ENCODE assay signal across 13 mouse cellular contexts in genomic region chr3:37936251-37936931, GRCm38 (mm10).
A peak's percentile ranks its signal among the peaks of the same experiment; 100 is the strongest.
DNase-seq lines count a peak whose midpoint lies in the region; ATAC-seq and TF ChIP-seq lines count a peak whose summit lies in the region.
"Had no signal": no experiment of that assay in that cellular context is flagged by ENCODE, and none has a peak within 500 bp of the region (broad histone marks: within the 10 kb centered on the region; RNA-seq: fewer than 3 reads in every experiment).

No protein-coding gene starts in this region.

- no peak overlapping the region for H3K9ac ChIP-seq in liver, adult 2 months (ENCODE audit: low read depth, low read length)
- H3K9ac ChIP-seq in embryonic facial prominence, embryonic 14.5 days (ENCODE audit: low read depth, low read length): peak overlapping the region; percentile 16; the same call in 1 of the 2 replicates
- no peak overlapping the region for H3K9ac ChIP-seq in kidney, embryonic 14.5 days (ENCODE audit: low read depth, low read length)
- H3K9ac ChIP-seq in neural tube, embryonic 14.5 days (replicated peaks; ENCODE audit: low read depth, low read length): no peak overlapping the region
- H3K9ac ChIP-seq: heart, embryonic 12.5 days had no signal

- no peak for TF ChIP-seq CTCF in liver, adult 2 months (IDR thresholded peaks at IDR 0.05; ENCODE audit: low read depth, low read length)

- 64% methylated on average over 12 of the region's 12 CpGs for WGBS in liver, adult 2 months
- whole genome bisulfite sequencing in embryonic facial prominence, embryonic 14.5 days: 50% methylated on average over 12 of the region's 12 CpGs
- WGBS in kidney, embryonic 14.5 days: 8% methylated on average over 12 of the region's 12 CpGs
- 42% methylated on average over 12 of the region's 12 CpGs for WGBS in neural tube, embryonic 14.5 days

- peak; percentile 14 for DNase-seq in liver, adult 2 months (ENCODE audit: extremely low read depth, low read depth, low spot score)
- DNase-seq in liver: no peak
- no peak for DNase-seq in embryonic facial prominence, embryonic 14.5 days (ENCODE audit: low spot score)
- DNase-seq in adrenal gland, adult 2 months: no peak
- no peak for DNase-seq in spleen, adult 18-20 months
- DNase-seq in adrenal gland, postnatal 4 days (ENCODE audit: low spot score in 2 of 2): no peak
- DNase-seq: cerebellum, adult 9-11 months; right cerebral cortex, postnatal 25 days; thymus, postnatal 14 days had no signal

- H3K27ac ChIP-seq in liver, adult 2 months (replicated peaks; ENCODE audit: insufficient read depth, low read depth, low read length): 0 out of 2 replicates have a peak overlapping the region, but pooled peaks have one; percentile 16
- H3K27ac ChIP-seq in embryonic facial prominence, embryonic 14.5 days (replicated peaks; ENCODE audit: low read depth, low read length): peak overlapping the region; percentile 45
- peak overlapping the region; percentile 91 for H3K27ac ChIP-seq in kidney, embryonic 14.5 days (ENCODE audit: low read depth, low read length)
- no peak overlapping the region for H3K27ac ChIP-seq in neural tube, embryonic 14.5 days (ENCODE audit: low read depth, low read length)
- H3K27ac ChIP-seq: macrophage had no signal

- no peaks in the 10 kb centered on the region for H3K9me3 ChIP-seq in embryonic facial prominence, embryonic 14.5 days (ENCODE audit: control insufficient read depth, low read length)
- no peaks in the 10 kb centered on the region for H3K9me3 ChIP-seq in kidney, embryonic 14.5 days (ENCODE audit: control insufficient read depth, low read length)
- no peaks in the 10 kb centered on the region for H3K9me3 ChIP-seq in neural tube, embryonic 14.5 days (ENCODE audit: control insufficient read depth, low read length)
- H3K9me3 ChIP-seq: heart, embryonic 12.5 days had no signal

- no peak for TF ChIP-seq POLR2A in liver, adult 2 months (IDR thresholded peaks at IDR 0.05; ENCODE audit: extremely low read depth, insufficient read depth, low read length)

- no peaks in the 10 kb centered on the region for H3K27me3 ChIP-seq in liver, adult 2 months (ENCODE audit: control insufficient read depth, insufficient read depth, low read length)
- no peaks in the 10 kb centered on the region for H3K27me3 ChIP-seq in embryonic facial prominence, embryonic 14.5 days (replicated peaks; ENCODE audit: control insufficient read depth, insufficient read depth, low read length)
- no peaks in the 10 kb centered on the region for H3K27me3 ChIP-seq in kidney, embryonic 14.5 days (ENCODE audit: control insufficient read depth, insufficient read depth, low read length)
- H3K27me3 ChIP-seq in neural tube, embryonic 14.5 days (ENCODE audit: control insufficient read depth, insufficient read depth, low read length): no peaks in the 10 kb centered on the region
- H3K27me3 ChIP-seq: heart, embryonic 12.5 days had no signal

- peaks cover 8% of the 10 kb centered on the region for H3K4me1 ChIP-seq in liver, adult 2 months (ENCODE audit: control insufficient read depth, insufficient read depth, low read length)
- peaks cover 40% of the 10 kb centered on the region for H3K4me1 ChIP-seq in embryonic facial prominence, embryonic 14.5 days (ENCODE audit: control insufficient read depth, insufficient read depth, low read length)
- H3K4me1 ChIP-seq in kidney, embryonic 14.5 days (ENCODE audit: control insufficient read depth, insufficient read depth, low read length): peaks cover 34% of the 10 kb centered on the region
- H3K4me1 ChIP-seq in neural tube, embryonic 14.5 days (ENCODE audit: control insufficient read depth, insufficient read depth, low read length): 0 out of 2 replicates have a peak, but pooled peaks cover 3% of the 10 kb centered on the region

- H3K4me2 ChIP-seq in embryonic facial prominence, embryonic 14.5 days (ENCODE audit: low read depth, low read length): peak overlapping the region; percentile 31; the same call in 1 of the 2 replicates
- peak overlapping the region; percentile 42 for H3K4me2 ChIP-seq in kidney, embryonic 14.5 days (replicated peaks; ENCODE audit: low read depth, low read length)
- H3K4me2 ChIP-seq in neural tube, embryonic 14.5 days (ENCODE audit: low read depth, low read length): no peak overlapping the region
- H3K4me2 ChIP-seq: heart, embryonic 12.5 days had no signal

- H3K36me3 ChIP-seq in liver, adult 2 months (ENCODE audit: control insufficient read depth, insufficient read depth, low read length): no peaks in the 10 kb centered on the region
- H3K36me3 ChIP-seq in embryonic facial prominence, embryonic 14.5 days (ENCODE audit: control insufficient read depth, insufficient read depth, low read length): no peaks in the 10 kb centered on the region
- H3K36me3 ChIP-seq in kidney, embryonic 14.5 days (ENCODE audit: control insufficient read depth, insufficient read depth, low read length): no peaks in the 10 kb centered on the region
- H3K36me3 ChIP-seq in neural tube, embryonic 14.5 days (ENCODE audit: control insufficient read depth, insufficient read depth, low read length): no peaks in the 10 kb centered on the region
- H3K36me3 ChIP-seq: heart, embryonic 12.5 days had no signal

- H3K4me3 ChIP-seq in liver, adult 2 months (ENCODE audit: insufficient read depth, low read depth, low read length): no peak overlapping the region
- no peak overlapping the region for H3K4me3 ChIP-seq in embryonic facial prominence, embryonic 14.5 days (ENCODE audit: low read depth, low read length)
- no peak overlapping the region for H3K4me3 ChIP-seq in kidney, embryonic 14.5 days (ENCODE audit: low read length)
- H3K4me3 ChIP-seq in neural tube, embryonic 14.5 days (ENCODE audit: low read depth, low read length): no peak overlapping the region
- H3K4me3 ChIP-seq: heart, embryonic 12.5 days had no signal

- no peaks in the 10 kb centered on the region for H3K79me2 ChIP-seq in liver, adult 2 months (ENCODE audit: control insufficient read depth, insufficient read depth, low read length)

- no peak for ATAC-seq in embryonic facial prominence, embryonic 14.5 days (ENCODE audit: low read depth)
- peak; percentile 77 for ATAC-seq in kidney, embryonic 14.5 days (ENCODE audit: low FRiP score, low TSS enrichment)
- ATAC-seq in neural tube, embryonic 14.5 days (ENCODE audit: low read depth): peak; percentile 60; the same call in 1 of the 2 replicates
